Mouse (Mus musculus) left cerebral cortex, postnatal 10 days (tissue): ENCODE measurements around the gene Ddx58. TPM values are rescaled to one million over a fixed set of nuclear protein-coding genes. Genes with fewer than 3 reads are reported as not detected.

Source experiments
- DNase-seq, 2 experiments: peaks; one replicate each; pipeline ENCODE4 v3.0.0; 2021 to 2022; ENCODE audit warnings: low spot score in 2 of 2, mixed read lengths in 1 of 2; ENCODE audit errors: extremely low spot score in 1 of 2
- intact Hi-C: fragments of 180-260 bp; cut with DNase I; formaldehyde crosslinking; loops from one replicate; pipeline ENCODE4 v1.15.1; 2025
- total RNA-seq, 2 experiments: library from RNA; stranded (reverse); gene quantifications; 2 replicates each; pipeline ENCODE4 v1.2.3; 2021

Gene Ddx58
- total RNA-seq, result 1 to 10 TPM; 3.5 to 4.8 TPM

DNA sequence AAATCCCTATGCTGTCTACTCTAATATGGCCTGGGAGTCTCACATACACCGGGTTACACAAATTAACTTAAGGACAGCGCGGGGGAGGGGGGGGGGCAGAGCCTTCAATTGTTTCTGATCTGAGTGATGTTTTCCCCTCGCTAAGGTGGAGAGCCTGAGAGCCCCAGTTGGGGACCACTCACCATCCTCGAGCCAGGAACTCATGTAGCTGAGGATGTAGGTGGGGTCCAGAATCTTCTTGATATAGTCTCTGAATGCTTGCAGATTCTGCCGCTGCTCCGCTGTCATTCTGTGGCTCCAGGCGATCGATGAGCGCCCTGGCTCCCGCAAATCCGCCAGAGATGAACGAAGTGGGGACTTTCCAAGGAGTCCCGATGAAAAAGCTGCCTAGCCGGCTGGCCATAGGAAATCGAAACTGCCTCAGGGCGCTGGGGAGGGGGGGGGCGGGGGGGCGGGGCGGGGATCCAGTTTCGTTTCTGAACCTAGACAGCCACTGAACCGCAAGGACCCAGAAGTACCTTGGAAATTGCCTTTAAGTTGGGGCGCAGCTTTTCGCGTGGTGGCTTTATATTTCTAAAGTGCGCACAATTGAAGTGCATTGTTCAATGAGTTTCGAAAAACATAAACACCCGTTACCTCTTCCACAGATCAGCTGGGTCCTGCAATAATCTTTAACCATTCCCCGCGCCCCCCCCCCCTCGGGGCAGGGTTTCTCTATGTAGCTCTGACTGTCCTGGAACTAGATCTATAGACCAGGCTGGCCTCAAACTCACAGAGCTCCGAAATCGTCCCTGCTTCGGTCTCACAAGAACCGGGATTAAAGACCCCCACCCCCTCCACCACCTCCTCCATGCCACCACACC, at the start of gene Ddx58:
Gene Ddx58 (minus strand): TSS at position 420 of the 863 bp plus-strand sequence.
- intact Hi-C loops, result no loop called here
- no peak for DNase-seq

DNA sequence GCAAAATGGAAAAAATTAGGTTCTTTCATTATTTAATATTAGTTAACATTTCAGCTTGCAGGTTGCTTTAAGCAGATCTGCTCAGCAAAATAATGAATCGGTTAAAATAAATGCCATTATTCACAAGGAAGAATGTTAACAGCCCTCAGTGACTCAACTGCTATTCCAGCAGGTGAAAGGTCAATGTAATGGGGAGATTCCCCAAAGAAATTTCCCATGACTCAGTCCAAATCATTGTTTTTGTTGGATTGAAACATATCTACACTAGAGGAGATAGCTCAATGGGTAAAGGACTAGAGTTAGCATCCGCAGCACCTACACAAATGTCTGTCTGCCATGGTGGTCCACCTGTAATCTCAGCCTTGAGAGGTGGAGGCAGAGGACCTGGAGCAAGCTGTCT, 49.4 kb upstream of the Ddx58 start:
- intact Hi-C loops, result no loop called here
- DNase-seq, result no peak

DNA sequence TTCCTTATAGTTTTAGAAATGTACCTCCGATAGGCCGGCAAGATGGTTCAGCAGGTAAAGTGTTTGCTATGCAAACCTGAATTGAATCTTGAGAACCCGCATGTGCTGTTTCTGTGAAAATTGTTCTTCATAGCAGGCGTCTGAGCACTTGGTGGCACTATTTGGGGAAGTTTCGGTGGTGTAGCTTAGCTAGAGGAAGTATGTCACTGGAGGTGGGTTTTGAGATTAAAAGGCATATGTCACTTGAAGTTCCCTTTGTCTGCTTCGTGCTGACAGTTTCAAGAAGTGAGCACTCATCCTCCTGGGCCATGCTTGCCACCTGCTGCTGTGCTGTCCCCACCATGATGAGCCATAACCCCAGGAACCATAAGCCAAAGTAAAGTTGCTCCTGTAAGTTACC, 47.8 kb upstream of the Ddx58 start:
- intact Hi-C loops, result no loop called here
- DNase-seq, result no peak

DNA sequence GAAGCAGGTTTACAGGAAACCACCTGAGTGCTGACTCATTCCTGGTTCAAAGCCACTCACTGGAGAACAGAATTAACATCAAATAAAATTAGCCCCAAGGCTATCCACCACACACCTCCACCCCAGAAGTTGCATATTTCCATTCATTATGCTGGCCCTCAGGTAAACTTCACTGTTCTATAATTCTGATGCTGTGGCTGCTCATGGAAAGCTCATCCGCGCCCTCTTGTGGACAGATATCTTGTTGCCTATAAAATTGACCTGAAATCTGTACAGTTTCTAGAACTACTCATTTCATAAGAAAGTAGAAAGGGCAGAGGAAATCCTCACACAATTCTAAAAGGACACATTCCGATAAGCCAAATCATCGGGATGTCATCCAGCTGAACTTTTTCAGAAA, 46.0 kb upstream of the Ddx58 start:
- peak; percentile 40 to 61 for DNase-seq
- intact Hi-C loops, result loop anchor here (2.0 kb wide), 1 partner anchor 149 kb away; no protein-coding TSS in a partner anchor

DNA sequence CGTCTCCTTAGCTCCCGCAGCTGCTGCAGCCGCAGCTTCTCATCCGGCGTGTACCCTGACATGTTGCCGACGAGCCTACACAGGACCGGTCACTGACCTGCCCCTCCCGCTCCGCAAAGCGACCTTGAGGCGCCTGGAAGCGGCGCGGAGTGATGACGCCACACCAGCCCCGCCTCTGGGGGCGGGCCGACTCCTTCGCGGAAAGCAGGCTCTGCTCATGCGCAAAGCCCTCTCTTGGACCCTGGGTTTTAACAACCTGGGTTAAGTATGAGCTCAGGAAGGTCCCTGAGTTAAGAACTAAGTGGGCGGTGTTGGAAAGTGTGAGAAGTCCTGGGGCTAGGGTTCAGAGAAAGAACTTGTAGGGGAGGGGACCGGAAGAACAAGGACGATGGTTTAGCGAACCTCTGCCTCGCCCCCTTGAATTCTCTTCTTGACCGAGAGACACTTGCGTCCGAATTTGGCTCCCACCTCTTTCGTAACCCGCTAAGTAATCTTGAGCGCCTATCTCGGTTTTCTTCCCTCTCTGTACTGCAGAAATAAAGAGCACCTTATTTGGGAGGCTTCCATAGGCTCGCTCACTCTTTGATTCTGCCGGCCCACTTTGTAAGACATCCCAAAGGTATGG, 39.8 kb upstream of the Ddx58 start, which contains the start of gene Ndufb6:
Gene Ndufb6 (minus strand): TSS at position 146 of the 625 bp plus-strand sequence.
- peak; percentile 90 to 97 for DNase-seq
- intact Hi-C loops, result no loop called here

DNA sequence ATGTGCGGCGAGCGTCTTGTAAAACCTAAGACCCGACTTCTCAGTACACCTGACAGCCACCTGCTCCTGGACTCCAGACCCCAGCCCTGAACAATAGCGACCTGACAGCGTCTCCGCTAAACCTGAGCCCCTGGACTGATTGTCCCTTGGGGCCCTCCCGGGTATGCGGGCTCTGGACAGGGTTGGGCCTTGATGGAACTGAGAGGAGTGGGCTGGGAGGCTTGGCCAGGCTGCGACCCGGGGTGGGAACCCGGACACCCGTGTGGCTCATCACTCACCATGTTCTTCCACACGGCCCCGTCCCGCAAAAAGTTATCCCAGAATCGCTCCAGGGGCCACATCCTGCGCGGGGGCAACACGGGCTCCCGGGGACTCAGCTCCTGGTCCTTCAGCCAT, 39.2 kb upstream of the Ddx58 start:
- intact Hi-C loops, result no loop called here
- DNase-seq, result no peak

DNA sequence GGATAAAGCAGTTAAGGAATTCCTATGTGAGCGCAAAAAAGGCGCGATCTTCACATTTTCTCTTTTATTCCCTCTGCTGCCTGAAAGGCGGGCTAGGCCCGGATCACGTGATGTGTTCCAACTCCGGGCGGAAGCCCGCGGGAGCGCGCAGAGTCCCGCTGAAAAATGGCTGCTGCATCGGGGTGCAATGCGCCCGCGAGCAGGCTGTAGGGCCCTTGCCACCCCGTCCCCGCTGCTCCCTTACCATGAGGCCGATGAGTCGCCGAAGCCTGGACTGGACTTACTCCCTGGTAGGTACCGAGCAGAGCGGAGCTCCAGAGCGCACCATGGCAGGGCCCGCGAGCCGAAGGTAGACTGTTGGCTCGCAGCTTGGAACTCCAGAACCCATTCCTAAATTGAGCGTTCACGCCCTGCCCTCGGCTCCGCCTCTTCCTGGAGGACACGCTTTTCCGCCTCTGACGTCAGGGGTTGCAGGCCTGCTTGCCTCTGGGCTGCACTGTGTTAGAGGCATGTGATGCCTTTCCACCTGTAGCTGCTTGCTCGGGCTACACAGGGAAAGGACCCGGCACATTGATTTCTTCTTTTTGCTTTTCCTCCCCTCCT, 29.9 kb upstream of the Ddx58 start, which contains the start of the genes Smim27 and Topors:
Gene Smim27 (plus strand): TSS at position 150 of the 603 bp plus-strand sequence.
Gene Topors (minus strand): TSS at position 421 of the 603 bp plus-strand sequence.
- intact Hi-C loops, result loop anchor here (5.0 kb wide), 1 partner anchor 87 kb away; no protein-coding TSS in a partner anchor
- DNase-seq, result peak; percentile 91 to 97

DNA sequence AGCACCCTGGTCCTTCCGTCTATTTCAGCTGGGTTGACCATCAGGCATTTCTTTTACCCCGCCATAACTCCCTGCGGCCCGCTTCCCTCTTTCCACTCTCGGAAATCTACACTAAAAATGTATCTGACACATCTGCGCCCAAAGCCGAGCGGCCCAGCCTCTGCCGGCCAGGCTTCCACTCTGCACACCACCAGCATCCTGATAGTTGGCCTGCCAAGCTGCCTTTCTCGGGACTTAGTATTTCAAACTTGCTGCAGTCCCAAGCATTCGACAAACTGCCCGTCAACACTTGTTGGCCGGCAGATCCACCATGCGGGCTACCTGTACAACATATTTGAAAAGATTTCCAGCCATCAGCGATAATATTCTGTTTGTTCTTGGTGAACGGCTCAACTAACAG, 29.2 kb upstream of the Ddx58 start:
- DNase-seq, result peak; percentile 24 to 39

DNA sequence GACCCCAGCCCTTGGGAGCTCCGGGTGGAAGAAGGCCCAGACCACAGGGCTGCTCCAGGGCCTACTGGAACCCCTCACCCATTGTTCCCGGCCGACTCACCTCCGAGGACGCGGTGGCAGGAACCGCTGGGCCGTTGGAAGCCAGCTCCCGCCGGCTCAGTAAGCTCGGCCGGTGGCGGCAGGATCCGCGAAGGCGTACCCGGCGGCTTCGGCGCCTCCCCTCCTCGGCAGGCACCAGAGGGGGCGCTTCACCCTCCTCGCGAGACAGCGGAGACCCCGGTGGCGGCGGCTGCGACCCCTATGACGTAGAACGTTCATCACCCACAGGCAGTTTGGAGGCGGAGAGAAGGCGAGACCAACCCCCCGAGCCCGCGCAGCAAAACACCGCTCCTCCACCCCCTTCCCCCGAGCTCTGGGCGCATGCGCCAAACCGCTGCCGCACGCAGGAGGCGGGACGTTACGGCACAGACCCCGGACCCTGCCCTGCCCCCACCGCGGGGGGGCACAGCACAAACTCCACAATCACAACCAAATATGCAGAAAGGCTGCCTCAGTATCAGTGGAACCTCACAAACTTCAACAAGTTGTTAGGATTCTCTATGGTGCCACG, 28.7 kb upstream of the Ddx58 start:
- DNase-seq, result peak; percentile 91 to 96
- intact Hi-C loops, result loop anchor here (5.0 kb wide), 1 partner anchor 86 kb away; no protein-coding TSS in a partner anchor

More for the DNA sequence above, 29.2 kb upstream of the Ddx58 start:
- intact Hi-C loops, result loop anchor here (5.0 kb wide), 1 partner anchor 87 kb away; no protein-coding TSS in a partner anchor

DNA sequence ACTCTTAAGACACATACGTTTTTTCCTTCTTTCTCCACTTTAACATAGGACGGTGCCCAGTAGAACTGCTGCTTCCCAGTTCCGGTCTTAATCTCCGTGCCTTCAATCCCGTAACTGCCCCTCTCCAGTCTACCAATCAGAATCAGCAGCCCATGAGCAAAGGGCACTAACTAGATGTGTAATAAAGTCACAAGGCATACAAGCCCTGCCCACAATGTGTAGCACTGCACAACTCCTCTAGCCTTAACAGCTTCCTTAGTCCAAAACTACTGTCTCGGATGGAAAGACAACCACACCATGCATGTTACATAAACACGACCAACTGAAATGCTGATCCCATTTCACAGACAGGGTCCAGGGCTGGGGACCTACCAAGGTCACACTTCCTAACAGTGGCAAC, 28.1 kb upstream of the Ddx58 start:
- intact Hi-C loops, result loop anchor here (5.0 kb wide), 1 partner anchor 85 kb away; no protein-coding TSS in a partner anchor
- no peak for DNase-seq

DNA sequence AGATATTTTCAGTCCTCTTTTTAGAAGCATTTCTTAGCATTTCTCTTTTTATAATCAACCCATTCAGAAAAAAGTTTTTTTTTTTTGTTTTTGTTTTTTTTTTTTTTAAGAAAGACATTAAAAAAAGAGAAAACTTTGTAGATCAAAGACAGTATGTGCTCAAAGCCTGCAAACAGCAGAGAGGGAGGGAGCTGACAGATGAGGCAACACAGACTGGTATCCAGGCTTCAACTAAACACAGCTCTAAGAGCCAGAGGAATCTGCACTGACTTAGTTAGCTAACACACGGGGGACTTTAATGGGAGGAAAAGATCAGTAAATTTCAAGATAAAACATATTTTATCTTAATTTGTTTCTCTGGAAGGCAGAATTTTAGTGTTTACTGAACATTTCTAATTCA, 24.7 kb upstream of the Ddx58 start:
- no peak for DNase-seq
- intact Hi-C loops, result no loop called here

DNA sequence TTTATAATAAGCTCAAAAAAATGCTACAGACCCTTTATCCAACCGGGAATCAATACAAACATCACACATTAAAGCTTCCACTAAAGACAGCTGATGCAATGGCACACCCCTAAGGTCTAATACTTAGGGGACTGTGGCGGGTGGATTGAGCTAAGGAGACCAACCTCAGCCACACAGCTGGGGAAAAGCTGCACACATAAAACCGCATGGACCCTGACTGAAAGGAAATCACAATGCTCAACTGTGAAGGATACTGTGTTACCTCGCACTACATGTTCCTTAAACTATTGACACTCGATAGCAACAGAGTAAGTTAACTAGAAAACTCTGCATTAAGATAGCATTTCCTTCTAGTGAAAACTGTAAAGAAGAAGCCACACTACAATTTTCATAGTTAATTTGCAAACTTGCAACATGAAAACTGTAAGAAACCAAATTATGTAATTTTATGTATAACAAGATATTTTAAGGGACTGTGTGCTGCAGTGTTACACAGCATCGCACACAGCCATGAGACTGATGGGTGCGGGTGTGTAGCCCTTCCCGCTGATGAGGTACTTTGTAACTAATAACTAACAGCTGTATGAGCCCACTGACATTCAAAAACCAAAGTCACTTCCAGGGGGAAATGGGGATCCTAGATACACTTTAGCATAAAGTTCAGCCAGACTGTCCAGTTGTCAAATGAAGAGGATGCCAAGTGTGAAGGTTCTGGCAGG, 14.9 kb upstream of the Ddx58 start:
- no peak for DNase-seq
- intact Hi-C loops, result no loop called here

DNA sequence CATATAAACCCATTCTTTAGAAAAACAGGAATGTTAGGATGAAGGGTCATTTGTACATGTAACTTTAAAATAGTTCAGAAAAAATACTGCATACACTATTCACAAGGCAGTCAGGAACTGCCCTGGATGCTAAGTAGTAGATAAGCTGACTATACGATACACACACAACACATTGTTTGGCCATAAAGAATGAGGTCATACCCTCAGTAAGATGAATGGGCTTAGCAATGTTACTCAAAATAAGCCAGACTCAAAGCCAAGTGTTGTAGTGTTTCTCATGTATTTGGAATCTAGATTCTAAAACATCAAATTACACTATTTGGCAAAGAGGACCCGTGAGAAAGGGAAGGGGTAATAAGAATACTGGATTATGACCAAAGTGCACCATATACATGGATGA, 14.1 kb upstream of the Ddx58 start:
- intact Hi-C loops, result no loop called here
- no peak for DNase-seq

DNA sequence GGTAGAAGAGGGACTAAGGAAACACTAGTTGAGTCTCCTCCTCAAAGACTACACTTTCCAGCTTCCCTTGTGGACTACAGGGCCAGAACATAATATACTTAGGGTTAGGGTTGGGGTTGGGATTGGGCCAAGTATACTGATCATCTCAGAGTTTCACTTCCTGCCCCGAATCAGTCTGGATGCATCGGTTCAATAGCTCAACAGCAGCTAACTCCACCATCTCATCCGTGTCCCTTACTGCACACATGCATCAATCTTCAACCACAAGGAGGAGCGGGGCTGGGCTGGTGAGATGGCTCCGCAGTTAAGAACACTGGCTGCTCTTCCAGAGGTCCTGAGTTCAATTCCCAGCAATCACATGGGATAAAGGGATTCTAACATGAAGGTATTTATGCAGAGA, 11.4 kb upstream of the Ddx58 start:
- intact Hi-C loops, result no loop called here
- DNase-seq, result no peak

DNA sequence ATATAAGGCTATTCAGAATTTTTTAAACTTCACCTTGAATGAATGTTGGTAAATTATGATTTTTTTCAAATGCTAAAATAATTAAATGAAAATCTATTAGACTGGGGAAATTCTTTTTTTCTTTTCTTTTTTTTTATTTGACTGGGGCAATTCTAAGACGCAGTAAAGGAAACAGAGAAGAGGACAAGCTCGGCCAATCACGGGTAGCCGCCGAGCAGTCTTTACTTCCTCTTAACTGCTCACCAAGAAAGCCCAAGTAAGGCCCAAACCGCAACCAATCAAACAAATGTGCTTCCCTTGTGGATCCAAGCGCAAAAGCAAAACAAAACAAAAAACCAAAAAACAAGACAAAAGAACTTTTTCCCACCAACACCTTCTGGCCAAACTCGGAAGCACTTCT, 4.4 kb upstream of the Ddx58 start:
- DNase-seq, result no peak
- intact Hi-C loops, result no loop called here

DNA sequence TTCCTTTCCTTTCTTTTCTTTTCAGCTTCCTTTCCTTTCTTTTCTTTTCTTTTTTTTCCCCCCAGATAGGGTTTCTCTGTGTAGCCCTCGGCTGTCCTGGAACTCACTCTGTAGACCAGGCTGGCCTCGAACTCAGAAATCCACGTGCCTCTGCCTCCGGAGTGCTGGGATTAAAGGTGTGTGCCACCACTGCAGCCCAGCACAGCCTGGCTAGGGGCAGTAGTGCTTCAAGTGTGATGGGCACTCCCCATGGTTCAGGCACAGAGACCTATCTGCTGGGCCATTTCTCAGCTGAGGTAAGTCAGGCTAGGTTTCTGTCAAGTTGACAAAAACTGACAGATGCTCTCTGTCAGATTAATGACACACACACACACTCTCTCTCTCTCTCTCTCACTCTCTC, 3.4 kb upstream of the Ddx58 start:
- DNase-seq, result no peak
- intact Hi-C loops, result no loop called here

DNA sequence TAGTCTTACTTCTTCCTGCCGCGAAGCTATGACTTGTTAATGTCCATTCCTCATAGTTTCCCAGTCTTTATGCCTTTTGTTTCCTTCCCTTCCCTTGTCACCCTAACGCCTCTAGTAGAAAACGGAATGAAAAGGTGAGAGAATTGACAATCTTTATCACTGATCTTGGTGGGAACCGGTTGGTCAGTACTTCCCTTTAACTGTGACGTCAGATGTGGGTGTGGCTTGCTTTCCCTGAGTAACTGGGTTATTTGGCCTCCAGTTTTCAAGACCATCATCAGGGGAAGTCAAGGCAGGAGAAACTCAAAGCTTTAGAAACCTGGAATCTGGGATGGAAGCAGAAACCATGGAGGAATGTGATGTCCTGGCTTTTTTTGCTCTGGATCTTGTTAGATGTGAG, 2.3 kb upstream of the Ddx58 start:
- intact Hi-C loops, result no loop called here
- no peak for DNase-seq

DNA sequence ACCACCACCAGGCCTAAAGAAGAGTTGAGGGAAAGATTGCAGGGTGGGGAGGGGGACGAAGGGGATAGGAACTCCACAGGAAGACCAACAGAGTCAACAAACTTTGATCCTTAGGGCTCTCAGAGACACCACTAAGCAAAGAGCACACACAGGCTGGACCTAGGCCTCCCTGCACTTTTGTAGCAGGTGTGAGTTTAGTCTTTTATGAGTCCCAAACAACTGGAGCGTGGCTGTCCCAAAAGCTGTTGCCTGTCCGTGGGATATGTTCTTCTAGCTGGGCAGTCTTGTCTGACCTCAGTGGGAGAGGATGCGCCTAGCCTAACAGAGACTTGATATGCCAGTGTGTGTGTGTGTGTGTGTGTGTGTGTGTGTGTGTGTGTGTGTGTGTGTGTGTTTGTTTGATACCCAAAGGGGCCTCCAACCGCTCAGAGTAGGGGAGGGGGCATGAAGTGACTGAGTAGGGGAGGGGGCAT, 680 bp upstream of the Ddx58 start:
- intact Hi-C loops, result no loop called here
- no peak for DNase-seq
